ENCODE assay signal across 8 mouse cellular contexts in the genomic region with DNA sequence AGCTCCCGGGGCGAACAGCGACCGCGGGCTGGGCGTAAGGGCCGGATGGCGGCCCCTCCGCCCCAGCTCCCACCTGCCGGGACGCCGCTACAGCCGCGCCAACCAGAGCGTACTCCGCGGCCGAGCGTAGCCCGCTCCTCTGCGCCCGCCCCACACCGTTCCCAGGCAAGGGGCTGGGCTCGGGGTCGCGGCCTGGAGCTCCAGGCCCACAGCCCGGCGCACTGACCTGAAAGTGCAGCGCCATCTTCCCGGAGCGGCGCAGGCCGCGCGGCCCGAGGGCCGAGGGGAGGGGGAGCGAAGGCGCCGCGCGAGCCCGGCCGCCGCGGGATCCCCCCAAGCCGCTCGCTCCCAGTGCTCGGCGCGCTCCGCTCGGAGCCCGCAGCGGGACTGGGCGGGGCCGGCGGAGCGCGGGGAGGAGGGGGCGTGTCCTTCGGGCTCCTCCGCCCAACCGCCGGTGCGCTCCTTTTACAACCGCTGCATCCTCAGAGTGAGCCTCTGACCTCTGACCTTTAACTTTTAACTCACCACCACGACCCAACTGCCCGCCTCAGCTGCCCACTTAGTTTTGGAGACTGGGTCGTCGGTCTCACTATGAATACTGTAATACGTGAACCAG. TPM values are rescaled to one million over a fixed set of nuclear protein-coding genes. Genes with fewer than 3 reads are reported as not detected.
DNase-seq lines count a peak whose midpoint lies in the region; ATAC-seq and TF ChIP-seq lines count a peak whose summit lies in the region.

A gene (minus strand): TSS at position 371 of the 616 bp plus-strand sequence.

- H3K9me3 ChIP-seq in forebrain, postnatal 0 days (ENCODE audit: low read length): no peaks in the 10 kb centered on the region
- no peaks in the 10 kb centered on the region for H3K9me3 ChIP-seq in hindbrain, embryonic 16.5 days (ENCODE audit: control insufficient read depth, low read length)
- H3K9me3 ChIP-seq in megakaryocyte, embryonic 14.5 days: no peaks in the 10 kb centered on the region

- H3K36me3 ChIP-seq in forebrain, postnatal 0 days (ENCODE audit: insufficient read depth): no peaks in the 10 kb centered on the region
- no peaks in the 10 kb centered on the region for H3K36me3 ChIP-seq in hindbrain, embryonic 16.5 days (ENCODE audit: control insufficient read depth, insufficient read depth, low read length)
- no peaks in the 10 kb centered on the region for H3K36me3 ChIP-seq in megakaryocyte, embryonic 14.5 days (replicated peaks; ENCODE audit: low read length)

- intact Hi-C loops in left cerebral cortex, postnatal 10 days (cut with DNase I): no loop called here

- H3K27ac ChIP-seq in forebrain, postnatal 0 days (ENCODE audit: low read depth, low read length): peak within 1 kb of the TSS; percentile 89
- H3K27ac ChIP-seq in hindbrain, embryonic 16.5 days (ENCODE audit: low read depth, low read length): peak within 1 kb of the TSS; percentile 88

- ATAC-seq in forebrain, postnatal 0 days: peak; percentile 80
- peak; percentile 90 for ATAC-seq in hindbrain, embryonic 16.5 days
- ATAC-seq in monocyte, adult 5-6 weeks (replicated peaks; ENCODE audit: insufficient number of reproducible peaks, low FRiP score, low TSS enrichment, poor library complexity, severe bottlenecking): no peak

- no peak for TF ChIP-seq CTCF in forebrain, postnatal 0 days (IDR thresholded peaks at IDR 0.05; ENCODE audit: low read depth)

- H3K9ac ChIP-seq in forebrain, postnatal 0 days: peak within 1 kb of the TSS; percentile 89
- H3K9ac ChIP-seq in hindbrain, embryonic 16.5 days (ENCODE audit: low read depth, low read length): peak within 1 kb of the TSS; percentile 97

- no peaks in the 10 kb centered on the region for H3K4me1 ChIP-seq in forebrain, postnatal 0 days (ENCODE audit: insufficient read depth)
- peaks cover 3% of the 10 kb centered on the region for H3K4me1 ChIP-seq in hindbrain, embryonic 16.5 days (ENCODE audit: control insufficient read depth, insufficient read depth, low read depth, low read length)
- peaks cover 14% of the 10 kb centered on the region for H3K4me1 ChIP-seq in megakaryocyte, embryonic 14.5 days

- peak within 1 kb of the TSS; percentile 77 for H3K4me2 ChIP-seq in forebrain, postnatal 0 days (ENCODE audit: low read depth)
- H3K4me2 ChIP-seq in hindbrain, embryonic 16.5 days (ENCODE audit: low read length): peak within 1 kb of the TSS; percentile 76

- H3K4me3 ChIP-seq in forebrain, postnatal 0 days (ENCODE audit: low read depth, low read length): peak within 1 kb of the TSS; percentile 79
- peak within 1 kb of the TSS; percentile 99 for H3K4me3 ChIP-seq in hindbrain, embryonic 16.5 days (ENCODE audit: low read length)
- H3K4me3 ChIP-seq in megakaryocyte, embryonic 14.5 days (replicated peaks): peak within 1 kb of the TSS; percentile 93

- H3K27me3 ChIP-seq in forebrain, postnatal 0 days (ENCODE audit: insufficient read depth, low read length): no peaks in the 10 kb centered on the region
- H3K27me3 ChIP-seq in hindbrain, embryonic 16.5 days (replicated peaks; ENCODE audit: control insufficient read depth, insufficient read depth, low read length): no peaks in the 10 kb centered on the region
- peaks cover 26% of the 10 kb centered on the region for H3K27me3 ChIP-seq in megakaryocyte, embryonic 14.5 days (replicated peaks)

- peak; percentile 70 for DNase-seq in adrenal gland, adult 2 months
- peak; percentile 51 for DNase-seq in cerebellum, adult 8-10 months
- DNase-seq in forebrain, postnatal 0 days: peak; percentile 76
- DNase-seq in left cerebral cortex, postnatal 10 days (ENCODE audit: extremely low spot score in 1 of 2, low spot score in 2 of 2): peak; percentile 4 to 77
- DNase-seq in right cerebral cortex, postnatal 25 days: peak; percentile 41

- WGBS in forebrain, postnatal 0 days: under 1% methylated on average over 51 of the region's 72 CpGs
- 2% methylated on average over 50 of the region's 72 CpGs for WGBS in hindbrain, embryonic 16.5 days

RNA-seq across cellular contexts. Expression of the gene that starts here (rescaled TPM):
- 1 to 10 TPM; 2.7 to 5.3 TPM for total RNA-seq in adrenal gland, adult 2 months (2021)
- polyA plus RNA-seq in adrenal gland, adult 2 months (2012; rRNA removed): 0.36 TPM in 2 replicates
- total RNA-seq in forebrain, postnatal 0 days (2014; rRNA removed): 7.7 and 9.1 TPM in 2 replicates
- polyA plus RNA-seq in forebrain, postnatal 0 days (2015; fragmentation: Nextera tagmentation; extraction: Ambion mirVana): 5.8 and 6.9 TPM in 2 replicates
- polyA plus RNA-seq in hindbrain, embryonic 16.5 days (2015; fragmentation: Nextera tagmentation; extraction: Ambion mirVana): 5.2 and 5.6 TPM in 2 replicates
- total RNA-seq in left cerebral cortex, postnatal 10 days (2021): 10 to 100 TPM in 1 of 2 experiments, 1 to 10 TPM in 1; 9.6 to 10.8 TPM
- 0.16 TPM in 1 of 2 replicates, not detected in the other for polyA plus RNA-seq in megakaryocyte, embryonic 14.5 days (2012; ENCODE audit: insufficient read depth, low replicate concordance)
- 0.39 TPM in 1 of 3 replicates, not detected in the others for total RNA-seq in monocyte, adult 5-6 weeks (2017)
